Mouse (Mus musculus) erythroblast, embryonic 14.5 days (primary cell): ENCODE data around the gene Eif4g1.

Source experiments
- GATA1 ChIP-seq: IDR thresholded peaks from 2 replicates; pipeline ENCODE4 v1.6.1; 2012; ENCODE audit warnings: low read length, inconsistent platforms, mixed read lengths
- TAL1 ChIP-seq: IDR thresholded peaks from 3 replicates; pipeline ENCODE4 v1.6.1; 2012; ENCODE audit warnings: low read length, inconsistent platforms, mixed read lengths

DNA sequence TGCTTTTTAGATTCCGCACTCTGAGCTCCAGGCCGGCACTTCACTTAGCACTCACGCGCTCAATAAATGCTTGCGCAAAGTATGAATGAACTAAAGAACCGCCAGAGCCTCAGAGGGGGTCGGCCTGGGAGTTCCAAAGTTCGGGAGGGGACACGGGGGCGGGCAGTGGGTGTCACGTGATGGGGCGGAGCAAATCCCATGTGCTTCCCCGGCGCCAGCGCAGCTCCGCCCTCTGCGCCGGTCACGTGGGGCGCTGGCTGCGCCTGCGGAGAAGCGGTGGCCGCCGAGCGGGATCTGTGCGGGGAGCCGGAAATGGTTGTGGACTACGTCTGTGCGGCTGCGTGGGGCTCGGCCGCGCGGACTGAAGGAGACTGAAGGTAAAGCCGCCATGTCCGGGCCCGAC lies 4.4 kb downstream of the Eif4g1 start:
- no peak for TF ChIP-seq TAL1
- no peak for TF ChIP-seq GATA1
